Comparison of ENCODE assay signal across 28 mouse cellular contexts in the genomic region with DNA sequence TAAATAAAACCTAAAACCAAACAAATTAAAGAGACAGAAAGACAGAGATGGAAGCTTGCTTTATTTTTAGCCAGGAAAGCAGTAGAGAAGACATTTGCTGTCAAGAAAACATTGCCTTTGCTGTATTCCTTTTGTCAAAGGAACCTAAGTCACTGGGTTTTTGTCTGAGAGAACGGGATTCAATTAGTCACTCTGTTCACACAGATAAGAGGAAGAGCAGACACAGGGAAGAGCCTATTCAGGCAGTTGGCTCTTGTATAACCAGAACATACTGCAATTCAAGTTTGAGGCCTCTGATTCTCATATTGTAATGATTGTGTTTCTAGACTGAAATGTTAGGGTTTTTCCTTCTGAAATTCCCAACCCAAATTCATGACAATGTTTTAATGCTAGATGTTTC.
DNase-seq lines count a peak whose midpoint lies in the region; ATAC-seq and TF ChIP-seq lines count a peak whose summit lies in the region.
"Had no signal": no experiment of that assay in that cellular context is flagged by ENCODE, and none has a peak within 500 bp of the region (broad histone marks: within the 10 kb centered on the region; RNA-seq: fewer than 3 reads in every experiment).

No protein-coding gene starts in this region.

- no peak for TF ChIP-seq RAD21 in MEL (IDR thresholded peaks at IDR 0.05; ENCODE audit: low read depth, low read length)

- H3K79me2 ChIP-seq in MEL (ENCODE audit: control insufficient read depth, insufficient read depth, low read length, poor library complexity) = peaks cover 5% of the 10 kb centered on the region; the same call in 1 of the 2 replicates

- peaks cover 5 to 6% of the 10 kb centered on the region in 2 experiments for H3K4me1 ChIP-seq in MEL (ENCODE audit: control insufficient read depth in 1 of 2, insufficient read depth in 2 of 2, low read length in 2 of 2)
- H3K4me1 ChIP-seq in midbrain, embryonic 14.5 days (ENCODE audit: control insufficient read depth, insufficient read depth, low read length) = no peaks in the 10 kb centered on the region
- H3K4me1 ChIP-seq: embryonic facial prominence, embryonic 13.5 days; forebrain, embryonic 10.5 days; forebrain, embryonic 15.5 days; limb, embryonic 10.5 days; limb, embryonic 15.5 days had no signal

- H3K27me3 ChIP-seq in MEL (ENCODE audit: control insufficient read depth in 1 of 2, insufficient read depth in 2 of 2, low read length in 2 of 2) = no peaks in the 10 kb centered on the region
- no peaks in the 10 kb centered on the region for H3K27me3 ChIP-seq in midbrain, embryonic 14.5 days (ENCODE audit: control insufficient read depth, insufficient read depth, low read length)
- H3K27me3 ChIP-seq: embryonic facial prominence, embryonic 13.5 days; forebrain, embryonic 15.5 days; limb, embryonic 15.5 days; midbrain, embryonic 13.5 days had no signal

- no peak for TF ChIP-seq CTCF in left cerebral cortex, adult 2 months (IDR thresholded peaks at IDR 0.05)
- no peak for TF ChIP-seq CTCF in MEL (IDR thresholded peaks at IDR 0.05 in 2 of 3, conservative IDR thresholded peaks at IDR 0.05 in 1 of 3; ENCODE audit: control insufficient read depth in 1 of 3, insufficient read depth in 1 of 3, low read depth in 2 of 3, low read length in 3 of 3, poor library complexity in 1 of 3, severe bottlenecking in 1 of 3)

- H3K4me3 ChIP-seq in left cerebral cortex, adult 2 months = no peak overlapping the region
- no peak overlapping the region for H3K4me3 ChIP-seq in MEL (ENCODE audit: control insufficient read depth in 1 of 2, insufficient read depth in 1 of 2, low read depth in 2 of 2, low read length in 2 of 2)
- H3K4me3 ChIP-seq in midbrain, embryonic 14.5 days (replicated peaks; ENCODE audit: low read depth, low read length) = no peak overlapping the region
- H3K4me3 ChIP-seq: embryonic facial prominence, embryonic 13.5 days; forebrain, embryonic 10.5 days; forebrain, embryonic 15.5 days; limb, embryonic 10.5 days; limb, embryonic 15.5 days; midbrain, embryonic 13.5 days had no signal

- no peak overlapping the region for H3K9ac ChIP-seq in MEL (ENCODE audit: control insufficient read depth, low read depth, low read length, poor library complexity, severe bottlenecking)
- no peak overlapping the region for H3K9ac ChIP-seq in midbrain, embryonic 14.5 days (replicated peaks; ENCODE audit: low read length)
- H3K9ac ChIP-seq: embryonic facial prominence, embryonic 13.5 days; forebrain, embryonic 15.5 days; hindbrain, embryonic 14.5 days; limb, embryonic 15.5 days; liver, postnatal 0 days; midbrain, embryonic 13.5 days had no signal

- intact Hi-C loops in left cerebral cortex, adult 2 months (cut with DNase I) = no loop called here

- H3K4me2 ChIP-seq in midbrain, embryonic 14.5 days (ENCODE audit: low read length) = no peak overlapping the region
- H3K4me2 ChIP-seq: embryonic facial prominence, embryonic 13.5 days; forebrain, embryonic 15.5 days; heart, embryonic 11.5 days; hindbrain, embryonic 14.5 days; limb, embryonic 15.5 days; midbrain, embryonic 13.5 days had no signal

- H3K9me3 ChIP-seq in MEL (replicated peaks; ENCODE audit: insufficient read depth, low read length) = no peaks in the 10 kb centered on the region
- H3K9me3 ChIP-seq in midbrain, embryonic 14.5 days (ENCODE audit: control insufficient read depth, low read length) = no peaks in the 10 kb centered on the region
- H3K9me3 ChIP-seq: embryonic facial prominence, embryonic 13.5 days; forebrain, embryonic 10.5 days; forebrain, embryonic 15.5 days; limb, embryonic 10.5 days; limb, embryonic 15.5 days; megakaryocyte, embryonic 14.5 days; midbrain, embryonic 13.5 days had no signal

- TF ChIP-seq EP300 in MEL (IDR thresholded peaks at IDR 0.05; ENCODE audit: low read depth in 1 of 2, low read length in 2 of 2) = no peak

- H3K36me3 ChIP-seq in MEL (ENCODE audit: control insufficient read depth in 1 of 2, insufficient read depth in 2 of 2, low read length in 2 of 2) = peaks cover 0 to 34% of the 10 kb centered on the region in 2 experiments; a peak in 2 of 4 replicates
- no peaks in the 10 kb centered on the region for H3K36me3 ChIP-seq in midbrain, embryonic 14.5 days (ENCODE audit: control insufficient read depth, insufficient read depth, low read length)
- H3K36me3 ChIP-seq: embryonic facial prominence, embryonic 13.5 days; forebrain, embryonic 10.5 days; forebrain, embryonic 15.5 days; limb, embryonic 10.5 days; limb, embryonic 15.5 days; midbrain, embryonic 13.5 days had no signal

- TF ChIP-seq POLR2A in MEL (IDR thresholded peaks at IDR 0.05; ENCODE audit: control insufficient read depth in 1 of 2, insufficient read depth in 1 of 2, low read depth in 1 of 2, low read length in 2 of 2, poor library complexity in 1 of 2) = no peak

- ATAC-seq in megakaryocyte-erythroid progenitor cell, adult 5-6 weeks (replicated peaks; ENCODE audit: low FRiP score, low TSS enrichment, poor library complexity, severe bottlenecking) = peak; percentile 80
- no peak for ATAC-seq in midbrain, embryonic 14.5 days (ENCODE audit: low FRiP score, low TSS enrichment)
- ATAC-seq: forebrain, embryonic 15.5 days; inflammation-experienced regulatory T-cells, adult 6 months; liver, postnatal 0 days; midbrain, embryonic 13.5 days had no signal

- 34% methylated on average over 1 of the region's 1 CpGs for WGBS in midbrain, embryonic 14.5 days

- H3K27ac ChIP-seq in left cerebral cortex, adult 2 months = peak overlapping the region; percentile 40
- peak overlapping the region; percentile 24; the same call in 1 of the 2 replicates for H3K27ac ChIP-seq in MEL (ENCODE audit: control insufficient read depth, low read depth, low read length)
- no peak overlapping the region for H3K27ac ChIP-seq in midbrain, embryonic 14.5 days (replicated peaks; ENCODE audit: low read depth, low read length)
- H3K27ac ChIP-seq: embryonic facial prominence, embryonic 13.5 days; forebrain, embryonic 10.5 days; forebrain, embryonic 15.5 days; hindbrain, embryonic 14.5 days; limb, embryonic 10.5 days; limb, embryonic 15.5 days; midbrain, embryonic 13.5 days had no signal

- DNase-seq in left cerebral cortex, adult 2 months (ENCODE audit: extremely low spot score in 1 of 2, low spot score in 2 of 2) = no peak
- no peak for DNase-seq in left cerebral cortex, adult 9 months (ENCODE audit: low spot score in 2 of 2)
- DNase-seq in MEL (ENCODE audit: low read depth, low spot score) = peak; percentile 66
- DNase-seq in brain, adult 2 months (ENCODE audit: low read depth, low spot score) = peak; percentile 49
- DNase-seq in layer of hippocampus, adult 8-10 months (ENCODE audit: low spot score in 2 of 2) = no peak
- no peak for DNase-seq in midbrain, embryonic 14.5 days
- DNase-seq: adrenal gland, postnatal 14 days; B cell, adult 2 months; cerebellum, adult 8-10 months; cerebellum, postnatal 36 days; gastrocnemius, postnatal 10 days; kidney, adult 11 months; kidney, postnatal 14 days; liver, postnatal 0 days; lung, postnatal 36 days; right cerebral cortex, postnatal 14 days; thymus, postnatal 14 days had no signal

TF ChIP-seq in MEL, 35 proteins besides CTCF, POLR2A, EP300 and RAD21:
- TF ChIP-seq TAL1 (IDR thresholded peaks at IDR 0.05; ENCODE audit: low read length) (peak; percentile 39), ETS1 (IDR thresholded peaks at IDR 0.05; ENCODE audit: low read depth, low read length) (no peak)

Comparison
In these comparisons a context has a peak if more than half of its experiments do, and no peak if none do; other contexts are left out.
1. DNase-seq: peak in MEL (single experiment) and brain, adult 2 months (single experiment); none in left cerebral cortex, adult 2 months (0 of 2), left cerebral cortex, adult 9 months (0 of 2), layer of hippocampus, adult 8-10 months (0 of 2) and midbrain, embryonic 14.5 days (single experiment).